Mouse (Mus musculus): ENCODE results near the gene Hid1.

The Hid1 gene

DNA sequence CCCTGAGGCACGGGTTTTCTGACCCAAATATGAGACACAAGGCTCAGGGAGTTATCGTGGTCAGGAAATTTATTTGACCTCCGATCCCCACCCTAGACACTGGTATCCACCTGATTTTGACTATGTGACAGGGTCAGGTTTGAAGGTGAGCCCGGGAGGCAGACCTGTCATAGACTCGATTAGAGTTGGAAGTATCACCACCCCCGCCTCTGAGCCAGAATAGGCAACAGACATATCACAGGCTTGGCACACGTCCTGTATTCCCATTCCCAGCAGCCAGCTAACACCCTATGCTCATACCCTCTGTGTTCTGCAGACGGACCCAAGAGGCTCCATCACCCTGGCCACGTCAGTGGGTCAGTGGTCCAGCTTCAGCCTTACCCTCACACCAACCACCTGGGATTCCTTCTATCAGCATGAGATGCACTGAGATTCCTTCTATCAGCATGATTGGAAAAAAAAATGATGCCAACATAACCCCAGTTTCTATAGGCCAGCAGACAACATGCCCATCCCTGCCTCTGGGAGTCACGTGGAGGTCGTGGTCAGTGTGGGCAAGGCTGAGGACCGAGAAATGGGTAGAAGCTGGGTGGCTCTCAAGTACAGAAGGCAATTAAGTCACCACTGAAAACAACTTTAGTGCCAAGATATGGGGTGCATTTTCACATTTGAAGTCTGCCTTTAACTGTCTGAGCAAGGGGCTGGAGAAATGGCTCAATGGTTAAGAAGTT lies 7.3 kb upstream of the Hid1 start:
- no peak for DNase-seq

DNA sequence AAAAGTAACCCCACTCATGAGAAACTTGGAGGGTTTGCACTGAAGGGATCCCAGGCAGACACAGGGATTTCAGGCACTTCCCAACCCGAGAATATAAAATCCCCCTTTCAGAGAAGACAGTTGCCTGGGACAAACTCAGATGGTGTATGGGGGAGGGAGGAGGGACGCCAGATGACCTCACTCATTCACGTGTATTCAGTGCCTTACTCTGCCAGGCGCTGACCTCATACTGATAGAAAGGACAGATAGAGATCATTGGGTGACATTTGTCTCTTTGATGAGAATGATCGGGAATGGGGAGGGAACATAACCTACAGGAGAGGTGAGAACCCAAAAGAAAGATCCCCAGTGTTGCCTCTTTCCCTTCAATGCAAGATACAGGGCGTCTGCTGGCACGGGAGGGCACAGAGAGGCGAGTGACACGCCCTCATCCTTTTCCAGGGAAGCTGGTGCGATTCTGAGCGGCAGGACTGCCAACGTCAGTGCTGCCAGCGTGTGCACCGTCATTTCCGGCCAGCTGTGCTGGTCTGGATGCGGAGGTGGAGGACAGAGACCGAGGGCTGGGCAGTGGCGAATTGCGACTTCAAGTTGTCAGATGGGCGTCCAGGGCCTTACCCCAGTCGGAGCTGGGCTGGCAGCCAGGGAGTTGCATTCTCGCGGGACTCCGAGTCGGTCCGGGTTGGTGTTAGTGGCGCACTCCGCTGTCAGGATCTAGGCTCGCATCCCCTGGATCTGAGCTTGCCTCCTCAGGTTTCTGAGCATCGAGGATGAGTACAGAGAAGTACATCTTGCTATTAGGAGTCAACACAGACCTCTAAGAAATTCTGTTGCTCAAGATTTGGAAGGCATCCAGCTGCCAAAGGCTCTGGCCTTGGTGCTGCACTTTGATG lies 6.5 kb upstream of the Hid1 start:
- peak; percentile 55 for DNase-seq

GRCm38 (mm10) chr11:115372737-115373136 lies 5.2 kb upstream of the Hid1 start:
- no peak for DNase-seq

DNA sequence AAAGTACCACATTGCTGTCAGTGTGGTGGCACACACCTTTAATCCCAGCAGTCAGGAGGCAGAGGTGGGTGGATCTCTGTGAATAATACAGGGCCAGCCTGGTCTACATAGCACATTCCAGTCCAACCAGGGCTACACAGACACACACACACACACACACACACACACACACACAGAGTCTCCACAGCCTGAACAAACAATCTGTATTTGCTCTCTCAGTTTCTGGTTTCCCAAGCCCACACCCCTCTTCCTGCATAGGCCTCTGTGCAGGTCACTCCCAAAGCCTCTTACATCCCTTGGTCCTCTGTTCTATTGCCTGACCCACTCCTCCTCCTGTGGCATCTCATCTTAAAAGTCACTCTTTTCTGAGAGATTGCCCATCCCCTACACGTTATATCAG lies 4.5 kb upstream of the Hid1 start:
- no peak for DNase-seq

DNA sequence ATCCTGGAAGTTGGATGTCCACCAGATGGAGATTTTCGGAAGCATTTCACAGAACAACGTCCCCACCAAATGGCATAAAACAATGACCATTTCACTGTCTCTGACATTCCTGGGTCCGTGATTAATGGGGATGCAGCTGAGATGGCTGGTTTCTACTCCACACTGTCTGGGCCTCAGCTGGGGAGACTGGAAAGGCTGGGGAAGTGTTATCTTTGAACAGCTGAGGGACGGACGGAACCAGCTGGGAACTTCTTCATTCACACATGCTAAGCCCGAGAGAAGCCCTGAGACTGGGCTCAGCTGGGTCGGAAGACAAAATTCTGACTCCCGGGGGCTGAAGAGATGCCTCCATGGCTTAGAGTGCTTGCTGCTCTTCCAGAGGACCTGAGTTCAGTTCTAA lies 3.8 kb upstream of the Hid1 start:
- DNase-seq, result no peak

GRCm38 (mm10) chr11:115370368-115370767 lies 2.8 kb upstream of the Hid1 start:
- no peak for DNase-seq

- no peak for DNase-seq
These were observed 706 bp downstream of the Hid1 start for GRCm38 (mm10) chr11:115366706-115367394.

- DNase-seq, result no peak
These were observed 1.4 kb downstream of the Hid1 start for GRCm38 (mm10) chr11:115366039-115366705.

- no peak for DNase-seq
These were observed 3.4 kb downstream of the Hid1 start for GRCm38 (mm10) chr11:115364136-115364535.

- no peak for DNase-seq
These were observed 7.8 kb downstream of the Hid1 start for GRCm38 (mm10) chr11:115359726-115360125.

GRCm38 (mm10) chr11:115359293-115359692 lies 8.3 kb downstream of the Hid1 start:
- DNase-seq, result no peak

- DNase-seq, result peak; percentile 79
These were observed 9.1 kb downstream of the Hid1 start for GRCm38 (mm10) chr11:115358468-115358867.

GRCm38 (mm10) chr11:115354183-115354582 lies 13.4 kb downstream of the Hid1 start:
- peak; percentile 61 for DNase-seq

GRCm38 (mm10) chr11:115353375-115353774 lies 14.2 kb downstream of the Hid1 start:
- DNase-seq, result no peak

DNA sequence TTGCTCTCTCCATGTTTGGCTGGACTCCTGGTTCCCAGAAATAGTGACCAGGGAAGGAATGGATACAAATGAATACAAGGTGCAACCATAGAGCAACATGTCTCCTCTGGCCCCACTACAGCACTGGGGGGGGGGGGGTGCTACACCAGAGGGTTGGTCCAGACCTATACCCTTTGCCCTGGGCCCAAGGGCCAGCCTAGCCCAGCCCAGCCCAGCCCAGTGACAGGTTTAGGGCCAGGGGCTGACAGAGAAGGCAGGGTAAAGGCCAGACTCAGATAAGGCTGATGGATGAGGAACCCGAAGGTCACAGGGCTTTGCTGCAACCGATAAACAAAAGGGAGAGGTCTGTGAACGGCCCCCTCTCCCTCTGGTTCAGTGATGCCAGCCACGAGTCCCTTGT lies 17.6 kb downstream of the Hid1 start:
- DNase-seq, result no peak

DNA sequence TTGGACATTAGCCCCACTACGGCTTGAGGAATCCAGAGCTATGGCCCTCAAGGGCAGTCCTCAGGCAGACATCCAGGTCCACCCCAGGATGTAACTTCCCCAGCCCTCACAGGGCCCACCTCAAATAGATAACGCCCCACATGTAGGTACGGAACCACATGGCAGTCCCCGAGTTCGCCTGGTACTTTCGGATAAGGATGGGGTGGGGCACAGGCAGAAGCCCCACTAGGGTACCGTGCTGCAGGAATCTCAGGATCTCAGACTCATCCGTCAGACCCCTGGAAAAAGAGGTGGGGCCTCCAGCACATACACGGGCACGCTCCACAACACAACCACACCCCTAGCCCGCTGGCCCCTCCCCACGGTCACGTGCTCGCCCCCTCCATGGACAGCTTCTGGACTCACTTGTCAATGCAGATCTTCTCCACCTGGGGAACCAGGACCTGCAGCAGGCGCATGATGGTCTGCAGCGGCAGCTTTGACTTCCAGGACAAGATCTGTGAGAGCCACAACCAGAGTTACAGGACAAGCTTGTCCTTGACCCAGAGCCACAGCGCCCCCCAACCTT lies 18.8 kb downstream of the Hid1 start:
- no peak for DNase-seq

DNA sequence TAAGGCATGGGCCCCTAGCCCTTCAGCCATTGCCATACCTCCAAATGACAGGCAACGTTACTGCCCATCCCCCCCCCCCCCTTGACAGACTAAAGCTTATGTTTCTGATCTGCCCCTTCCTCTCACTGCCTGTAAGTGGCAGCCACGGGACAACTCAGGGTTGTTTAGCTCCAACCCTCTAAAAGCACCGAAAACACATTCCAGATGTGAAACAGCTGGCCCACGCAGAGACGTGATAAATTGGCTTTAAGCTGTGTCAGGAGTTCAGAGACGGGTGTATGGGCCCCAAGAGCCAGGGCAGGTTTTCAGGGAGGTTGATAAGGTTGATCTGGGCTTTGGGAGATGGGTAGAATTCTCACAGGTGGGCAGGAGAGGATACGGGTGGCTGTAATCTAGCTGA lies 22.0 kb downstream of the Hid1 start:
- DNase-seq, result no peak

DNA sequence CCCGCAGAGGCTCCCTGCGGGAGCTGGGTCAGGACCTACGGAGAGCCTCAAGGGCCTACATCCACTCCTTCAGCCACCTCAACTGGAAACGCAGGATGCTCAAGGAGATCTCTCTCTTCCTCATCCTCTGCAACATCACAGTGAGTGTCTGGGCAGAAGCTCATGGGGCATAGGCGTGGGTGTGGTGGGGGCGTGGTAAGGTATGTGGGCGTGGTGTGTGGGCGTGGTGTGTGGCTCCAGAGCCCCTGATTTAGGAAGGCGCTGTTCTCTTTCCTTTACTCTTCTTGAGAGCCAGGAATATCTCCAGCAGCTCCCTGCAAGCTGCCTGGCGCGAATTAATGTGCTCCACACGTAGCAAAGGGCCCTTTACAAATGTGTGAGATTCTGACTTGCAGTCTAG lies 22.6 kb downstream of the Hid1 start:
- no peak for DNase-seq

GRCm38 (mm10) chr11:115341866-115342265 lies 25.7 kb downstream of the Hid1 start:
- DNase-seq, result no peak

DNA sequence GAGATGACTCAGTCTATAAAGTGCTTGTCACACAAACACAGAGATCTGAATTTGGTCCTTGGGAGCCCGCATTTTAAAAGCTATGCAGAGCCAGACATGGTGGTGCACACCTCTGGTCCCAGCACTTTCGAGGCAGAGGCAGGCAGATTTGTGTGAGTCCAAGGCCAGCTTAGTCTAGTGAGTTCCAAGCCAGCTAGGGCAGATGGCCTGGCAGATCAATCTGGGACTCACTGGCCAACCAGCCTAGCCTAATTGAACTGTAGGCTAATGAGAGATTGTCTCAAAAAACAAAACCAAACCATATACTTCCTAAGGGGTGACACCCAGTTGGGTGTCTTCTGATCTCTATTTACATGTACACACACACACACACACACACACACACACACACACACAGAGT lies 26.3 kb downstream of the Hid1 start:
- DNase-seq, result no peak

DNA sequence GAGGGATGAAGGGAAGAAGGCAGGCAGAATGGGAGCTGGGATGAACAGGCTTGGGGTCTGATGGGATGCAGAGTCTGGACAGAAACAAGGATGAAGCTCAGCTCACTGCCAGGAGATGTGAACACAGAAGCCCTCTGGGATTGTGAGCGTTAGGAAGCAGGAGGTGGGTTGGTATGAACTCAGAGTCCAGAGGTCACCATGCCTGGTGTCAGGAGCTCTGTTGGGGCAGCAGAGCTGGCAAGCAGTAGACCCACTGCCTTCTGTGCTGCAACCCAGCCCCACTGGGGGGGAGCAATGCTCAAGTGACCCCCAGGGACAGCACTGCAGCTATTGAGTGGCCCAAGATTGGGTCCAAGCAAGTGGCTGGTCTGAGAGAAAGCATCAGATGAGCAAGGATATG lies 29.7 kb downstream of the Hid1 start:
- peak; percentile 48 for DNase-seq

GRCm38 (mm10) chr11:115337350-115337749 lies 30.2 kb downstream of the Hid1 start:
- DNase-seq, result peak; percentile 53

DNA sequence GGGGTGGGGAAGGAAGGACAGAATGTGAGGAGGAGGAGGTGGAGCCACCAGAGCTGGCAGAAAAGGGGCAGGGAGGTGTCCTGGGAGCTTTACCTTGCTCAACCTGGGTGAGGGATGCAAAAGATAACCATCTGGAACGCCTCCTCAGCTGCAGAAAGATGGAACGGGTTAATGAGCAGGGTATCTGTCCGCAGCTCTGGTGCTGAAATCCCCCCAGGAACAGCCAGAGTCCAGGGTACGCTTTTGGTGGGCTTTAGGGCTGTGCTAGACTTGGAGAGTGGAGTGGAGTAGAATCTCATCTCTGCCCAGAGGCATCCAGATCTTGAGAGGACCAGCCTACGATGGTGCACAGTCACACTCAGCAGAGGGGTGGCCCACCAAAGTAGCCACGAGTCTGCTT lies 31.4 kb downstream of the Hid1 start:
- DNase-seq, result no peak

Data from kidney, adult 9 months (tissue).